10 mouse cellular contexts compared by ENCODE assay signal in the genomic region with DNA sequence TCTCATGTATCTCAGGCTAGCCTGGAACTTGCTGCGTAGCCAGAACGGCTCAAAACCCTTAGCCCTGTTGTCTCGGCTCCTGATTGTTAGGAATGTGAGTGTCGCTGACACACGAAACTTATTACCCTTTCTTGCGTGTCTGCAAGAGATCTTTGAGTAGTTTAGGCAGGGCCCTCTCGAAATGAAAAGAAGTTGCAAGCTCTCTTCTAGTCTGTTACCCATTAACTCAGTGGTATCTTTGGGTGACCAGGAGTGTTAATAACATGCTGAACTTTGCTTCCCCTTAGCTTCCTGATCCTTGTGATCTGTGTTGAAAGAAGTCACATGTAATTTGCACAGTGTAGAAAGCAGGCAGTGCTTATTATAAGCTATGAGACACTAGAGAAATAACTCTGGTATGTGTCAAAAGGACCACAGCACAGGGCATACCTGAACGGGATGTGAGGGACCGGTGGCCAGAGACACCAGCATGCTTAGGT. TPM values are rescaled to one million over a fixed set of nuclear protein-coding genes. Genes with fewer than 3 reads are reported as not detected.
DNase-seq lines count a peak whose midpoint lies in the region; ATAC-seq and TF ChIP-seq lines count a peak whose summit lies in the region.
"Had no signal": no experiment of that assay in that cellular context is flagged by ENCODE, and none has a peak within 500 bp of the region (broad histone marks: within the 10 kb centered on the region; RNA-seq: fewer than 3 reads in every experiment).

No protein-coding gene starts in this region.

- no peak for TF ChIP-seq CTCF in lung, embryonic 14.5 days (IDR thresholded peaks at IDR 0.05; ENCODE audit: low read depth)
- TF ChIP-seq CTCF in stomach, postnatal 0 days (IDR thresholded peaks at IDR 0.05; ENCODE audit: low read depth), result no peak

- peak overlapping the region; percentile 7; the same call in 1 of the 2 replicates for H3K27ac ChIP-seq in limb, embryonic 15.5 days
- no peak overlapping the region for H3K27ac ChIP-seq in limb, embryonic 10.5 days
- H3K27ac ChIP-seq in kidney, embryonic 14.5 days (ENCODE audit: low read depth, low read length), result peak overlapping the region; percentile 59; the same call in 1 of the 2 replicates
- peak overlapping the region; percentile 58 for H3K27ac ChIP-seq in lung, embryonic 14.5 days (ENCODE audit: low read depth)
- H3K27ac ChIP-seq in stomach, postnatal 0 days (replicated peaks), result peak overlapping the region; percentile 45; the same call in 1 of the 2 replicates
- H3K27ac ChIP-seq: hindbrain, embryonic 14.5 days had no signal

- peaks cover 3% of the 10 kb centered on the region; the same call in 1 of the 2 replicates for H3K36me3 ChIP-seq in limb, embryonic 15.5 days
- H3K36me3 ChIP-seq in limb, embryonic 10.5 days, result 0 out of 2 replicates have a peak, but pooled peaks cover 3% of the 10 kb centered on the region
- H3K36me3 ChIP-seq in kidney, embryonic 14.5 days (ENCODE audit: control insufficient read depth, insufficient read depth, low read length), result no peaks in the 10 kb centered on the region
- H3K36me3 ChIP-seq in lung, embryonic 14.5 days (ENCODE audit: insufficient read depth), result no peaks in the 10 kb centered on the region
- H3K36me3 ChIP-seq in stomach, postnatal 0 days (ENCODE audit: control insufficient read depth, insufficient read depth, low read length), result no peaks in the 10 kb centered on the region

- H3K9ac ChIP-seq in limb, embryonic 15.5 days, result no peak overlapping the region
- no peak overlapping the region for H3K9ac ChIP-seq in kidney, embryonic 14.5 days (ENCODE audit: low read depth, low read length)
- H3K9ac ChIP-seq in lung, embryonic 14.5 days, result no peak overlapping the region
- H3K9ac ChIP-seq in stomach, postnatal 0 days (ENCODE audit: low read length), result no peak overlapping the region
- H3K9ac ChIP-seq: hindbrain, embryonic 14.5 days had no signal

- no peak for TF ChIP-seq EP300 in stomach, postnatal 0 days (optimal IDR thresholded peaks at IDR 0.05)

- no peaks in the 10 kb centered on the region for H3K9me3 ChIP-seq in limb, embryonic 15.5 days
- no peaks in the 10 kb centered on the region for H3K9me3 ChIP-seq in limb, embryonic 10.5 days (replicated peaks)
- no peaks in the 10 kb centered on the region for H3K9me3 ChIP-seq in kidney, embryonic 14.5 days (ENCODE audit: control insufficient read depth, low read length)
- H3K9me3 ChIP-seq in lung, embryonic 14.5 days (ENCODE audit: low read depth, low read length), result no peaks in the 10 kb centered on the region
- H3K9me3 ChIP-seq in stomach, postnatal 0 days (ENCODE audit: control insufficient read depth, low read length), result no peaks in the 10 kb centered on the region

- WGBS in limb, embryonic 15.5 days, result 50% methylated on average over 9 of the region's 9 CpGs
- WGBS in limb, embryonic 10.5 days, result 58% methylated on average over 9 of the region's 9 CpGs
- 32% methylated on average over 9 of the region's 9 CpGs for WGBS in kidney, embryonic 14.5 days
- WGBS in lung, embryonic 14.5 days, result 42% methylated on average over 9 of the region's 9 CpGs
- 46% methylated on average over 9 of the region's 9 CpGs for WGBS in stomach, postnatal 0 days

- H3K4me1 ChIP-seq in limb, embryonic 15.5 days, result 0 out of 2 replicates have a peak, but pooled peaks cover 14% of the 10 kb centered on the region
- peaks cover 16% of the 10 kb centered on the region for H3K4me1 ChIP-seq in limb, embryonic 10.5 days
- H3K4me1 ChIP-seq in kidney, embryonic 14.5 days (ENCODE audit: control insufficient read depth, insufficient read depth, low read length), result peaks cover 9% of the 10 kb centered on the region; the same call in 1 of the 2 replicates
- 0 out of 2 replicates have a peak, but pooled peaks cover 7% of the 10 kb centered on the region for H3K4me1 ChIP-seq in lung, embryonic 14.5 days (ENCODE audit: insufficient read depth)
- no peaks in the 10 kb centered on the region for H3K4me1 ChIP-seq in stomach, postnatal 0 days (replicated peaks; ENCODE audit: control insufficient read depth, insufficient read depth)

- no peaks in the 10 kb centered on the region for H3K27me3 ChIP-seq in limb, embryonic 15.5 days
- no peaks in the 10 kb centered on the region for H3K27me3 ChIP-seq in limb, embryonic 10.5 days (ENCODE audit: low read depth, poor library complexity, severe bottlenecking)
- H3K27me3 ChIP-seq in kidney, embryonic 14.5 days (ENCODE audit: control insufficient read depth, insufficient read depth, low read length), result no peaks in the 10 kb centered on the region
- no peaks in the 10 kb centered on the region for H3K27me3 ChIP-seq in lung, embryonic 14.5 days (ENCODE audit: insufficient read depth, low read length)
- H3K27me3 ChIP-seq in stomach, postnatal 0 days (ENCODE audit: control insufficient read depth, insufficient read depth, low read length), result no peaks in the 10 kb centered on the region

- DNase-seq in limb, embryonic 10.5 days (ENCODE audit: low spot score), result no peak
- peak; percentile 27 for DNase-seq in lung, embryonic 14.5 days
- peak; percentile 20 for DNase-seq in stomach, postnatal 0 days (ENCODE audit: low spot score)
- no peak for DNase-seq in right cerebral cortex, postnatal 4 days
- no peak for DNase-seq in gastrocnemius, postnatal 4 days (ENCODE audit: low spot score in 2 of 2)
- DNase-seq in adrenal gland, postnatal 4 days (ENCODE audit: low spot score in 2 of 2), result no peak
- DNase-seq: retina, postnatal 1 day had no signal

- ATAC-seq in limb, embryonic 15.5 days (ENCODE audit: insufficient number of reproducible peaks, low FRiP score, low TSS enrichment, low read depth), result no peak
- no peak; the same call in 1 of the 2 replicates for ATAC-seq in kidney, embryonic 14.5 days (ENCODE audit: low FRiP score, low TSS enrichment)
- ATAC-seq in lung, embryonic 14.5 days (ENCODE audit: insufficient read depth), result no peak
- ATAC-seq in stomach, postnatal 0 days (ENCODE audit: low FRiP score, low TSS enrichment), result peak; percentile 83

- H3K4me3 ChIP-seq in limb, embryonic 15.5 days, result no peak overlapping the region
- no peak overlapping the region for H3K4me3 ChIP-seq in limb, embryonic 10.5 days
- H3K4me3 ChIP-seq in kidney, embryonic 14.5 days (ENCODE audit: low read length), result no peak overlapping the region
- H3K4me3 ChIP-seq in lung, embryonic 14.5 days (ENCODE audit: low read depth, low read length), result no peak overlapping the region
- H3K4me3 ChIP-seq in stomach, postnatal 0 days (ENCODE audit: low read depth, low read length), result no peak overlapping the region

- no peak overlapping the region for H3K4me2 ChIP-seq in limb, embryonic 15.5 days
- H3K4me2 ChIP-seq in kidney, embryonic 14.5 days (replicated peaks; ENCODE audit: low read depth, low read length), result no peak overlapping the region; the same call in 1 of the 2 replicates
- H3K4me2 ChIP-seq in lung, embryonic 14.5 days, result no peak overlapping the region
- no peak overlapping the region for H3K4me2 ChIP-seq in stomach, postnatal 0 days (replicated peaks; ENCODE audit: low read depth)
- H3K4me2 ChIP-seq: hindbrain, embryonic 14.5 days had no signal

RNA-seq across cellular contexts. Expression of a gene that starts 43.4 kb away (rescaled TPM):
- polyA plus RNA-seq in limb, embryonic 15.5 days (2015; fragmentation: Nextera tagmentation; extraction: Ambion mirVana), result 4,450 and 5,127 TPM in 2 replicates
- polyA plus RNA-seq in limb, embryonic 10.5 days (2016; fragmentation: Nextera tagmentation; extraction: Ambion mirVana), result 3,854 and 3,970 TPM in 2 replicates
- 5,322 and 6,193 TPM in 2 replicates for polyA plus RNA-seq in kidney, embryonic 14.5 days (2014; fragmentation: Nextera tagmentation; extraction: Ambion mirVana)
- polyA plus RNA-seq in lung, embryonic 14.5 days (2014; fragmentation: Nextera tagmentation; extraction: Ambion mirVana), result 5,431 and 5,487 TPM in 2 replicates
- 2,673 and 2,818 TPM in 2 replicates for polyA plus RNA-seq in stomach, postnatal 0 days (2015; fragmentation: Nextera tagmentation; extraction: Ambion mirVana)
- 1,000 to 10,000 TPM; 5,472 to 6,062 TPM for total RNA-seq in gastrocnemius, postnatal 4 days (2021)
- total RNA-seq in adrenal gland, postnatal 4 days (2021), result 1,000 to 10,000 TPM; 7,895 to 7,946 TPM

RNA-seq across cellular contexts. Expression of a gene that starts 55.5 kb away (rescaled TPM):
- polyA plus RNA-seq in limb, embryonic 15.5 days (2015; fragmentation: Nextera tagmentation; extraction: Ambion mirVana), result 22.4 and 22.9 TPM in 2 replicates
- polyA plus RNA-seq in limb, embryonic 10.5 days (2016; fragmentation: Nextera tagmentation; extraction: Ambion mirVana), result 10.5 and 13.0 TPM in 2 replicates
- polyA plus RNA-seq in kidney, embryonic 14.5 days (2014; fragmentation: Nextera tagmentation; extraction: Ambion mirVana), result 9.9 and 16.9 TPM in 2 replicates
- 12.2 and 12.7 TPM in 2 replicates for polyA plus RNA-seq in lung, embryonic 14.5 days (2014; fragmentation: Nextera tagmentation; extraction: Ambion mirVana)
- polyA plus RNA-seq in stomach, postnatal 0 days (2015; fragmentation: Nextera tagmentation; extraction: Ambion mirVana), result 9.3 and 10.0 TPM in 2 replicates
- total RNA-seq in gastrocnemius, postnatal 4 days (2021), result 1 to 10 TPM; 7.6 to 7.9 TPM
- 10 to 100 TPM; 12.2 to 14.2 TPM for total RNA-seq in adrenal gland, postnatal 4 days (2021)

Comparison
In these comparisons a context has a peak if more than half of its experiments do, and no peak if none do; other contexts are left out.
1. DNase-seq: peak in lung, embryonic 14.5 days (single experiment) and stomach, postnatal 0 days (single experiment); none in limb, embryonic 10.5 days (single experiment), right cerebral cortex, postnatal 4 days (single experiment), gastrocnemius, postnatal 4 days (0 of 2) and adrenal gland, postnatal 4 days (0 of 2).